Mouse (Mus musculus) naive thymus-derived CD4-positive, alpha-beta T cell, adult 2 months (primary cell): ENCODE measurements around the gene Svs1.
"Not testable (repeated sequence)": the region's sequence is repeated elsewhere in the genome, so short reads cannot be mapped to it uniquely, and the experiment has no call there.

ENCODE experiments used
- DNase-seq: peaks from one replicate; pipeline ENCODE4 v3.0.0-alpha.2; 2011; ENCODE audit warnings: low read depth

Gene Svs1

GRCm38 (mm10) chr6:48986444-48986990 lies at the start of gene Svs1:
Gene Svs1 (plus strand): TSS chr6:48986861.
- no peak for DNase-seq

DNA sequence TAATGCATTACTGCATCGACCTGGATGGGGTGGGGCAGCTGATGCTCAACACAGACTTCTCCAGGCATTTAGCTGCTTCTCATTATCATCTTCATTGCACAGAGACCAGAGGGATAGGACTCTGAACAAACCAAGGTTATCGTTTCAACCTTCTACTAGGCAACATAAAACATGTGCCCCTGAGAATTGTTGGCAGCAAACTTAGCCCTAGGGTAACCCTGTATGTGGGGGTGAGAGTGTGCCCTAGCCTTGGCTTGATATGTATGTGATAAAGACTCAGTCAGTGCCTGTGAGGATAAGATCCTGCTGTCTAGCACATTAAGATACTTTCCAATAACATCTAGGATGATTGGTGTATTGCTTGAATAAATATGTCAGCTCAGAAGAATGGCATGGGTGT lies 37.1 kb upstream of the Svs1 start:
- DNase-seq: no peak

- DNase-seq: no peak
These were observed 36.0 kb upstream of the Svs1 start for GRCm38 (mm10) chr6:48950676-48951075.

GRCm38 (mm10) chr6:48951630-48952029 lies 35.0 kb upstream of the Svs1 start:
- no peak for DNase-seq

- no peak for DNase-seq
These were observed 33.4 kb upstream of the Svs1 start for GRCm38 (mm10) chr6:48953220-48953619.

DNA sequence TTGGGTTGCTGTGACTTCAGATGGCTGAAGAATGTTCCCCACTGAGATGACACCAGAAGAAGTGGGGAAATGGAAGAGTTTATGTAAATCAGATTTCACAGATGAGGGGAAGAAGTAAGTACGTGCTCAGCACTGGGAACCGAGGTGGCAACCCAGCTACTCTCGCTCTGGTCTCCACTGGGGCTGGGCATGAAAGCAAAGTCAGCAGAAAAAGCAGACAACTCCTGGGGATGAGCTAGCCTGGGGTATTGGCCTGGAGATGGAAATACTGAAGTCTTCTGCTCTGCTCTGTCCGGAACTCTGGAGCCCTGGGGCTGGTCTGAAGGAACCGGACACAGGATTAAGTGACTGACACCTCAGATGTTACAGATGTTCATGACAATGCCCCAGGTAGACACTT lies 32.5 kb upstream of the Svs1 start:
- DNase-seq: no peak

GRCm38 (mm10) chr6:48954946-48955345 lies 31.7 kb upstream of the Svs1 start:
- DNase-seq: peak; percentile 48

DNA sequence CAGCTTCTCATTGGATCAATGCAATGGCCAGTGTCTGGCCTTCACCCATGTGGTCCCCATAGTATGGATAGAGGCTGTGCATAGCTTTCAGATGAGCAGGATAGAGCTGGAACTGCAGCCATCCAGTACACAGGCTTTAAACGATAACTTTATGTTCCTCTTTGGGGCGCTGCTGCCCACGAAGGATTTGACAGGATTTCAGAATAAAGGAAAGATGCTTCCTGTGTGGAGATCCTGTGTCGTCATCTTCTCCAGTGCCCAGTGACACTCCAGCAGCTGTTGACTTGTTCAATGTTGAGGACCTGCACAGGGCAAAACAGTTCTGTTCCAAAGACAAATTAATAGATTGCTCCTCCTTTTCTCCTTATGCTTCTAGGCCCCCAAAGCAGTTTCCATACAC lies 29.9 kb upstream of the Svs1 start:
- DNase-seq: no peak

DNA sequence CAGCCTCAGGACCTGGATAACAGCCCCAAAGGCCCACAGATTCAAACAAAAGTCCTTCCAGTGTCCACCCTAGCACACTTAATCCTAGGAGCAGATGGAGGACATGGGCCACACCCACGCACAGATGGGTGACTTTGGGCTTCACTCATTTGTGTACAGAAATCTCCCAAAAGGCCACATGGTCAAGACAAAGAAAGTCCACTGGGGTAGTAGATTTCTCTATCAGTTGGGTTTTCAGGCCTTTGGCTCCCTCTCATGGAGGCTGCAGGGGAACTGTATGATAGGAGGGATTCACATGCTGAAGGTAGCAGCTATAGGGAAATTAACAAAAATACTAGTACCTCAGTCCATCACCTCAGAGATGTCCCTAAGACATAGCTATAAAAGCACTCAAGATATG lies 28.6 kb upstream of the Svs1 start:
- no peak for DNase-seq

DNA sequence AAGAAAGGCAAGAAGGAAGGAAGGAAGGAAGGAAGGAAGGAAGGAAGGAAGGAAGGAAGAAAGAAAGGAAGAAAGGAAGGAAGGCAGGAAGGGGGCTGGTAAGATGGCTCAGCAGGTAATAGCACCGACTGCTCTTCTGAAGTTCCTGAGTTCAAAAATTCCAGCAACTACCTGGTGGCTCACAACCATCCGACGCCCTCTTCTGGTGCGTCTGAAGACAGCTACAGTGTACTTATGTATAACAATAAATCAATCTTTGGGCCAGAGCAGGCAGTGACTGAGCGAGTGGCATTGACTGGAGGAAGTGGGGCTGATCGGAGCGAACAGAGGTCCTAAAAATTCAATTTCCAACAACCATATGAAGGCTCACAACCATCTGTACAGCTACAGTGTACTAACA lies 27.5 kb upstream of the Svs1 start:
- not testable (repeated sequence) for DNase-seq

- not testable (repeated sequence) for DNase-seq
These were observed 20.0 kb upstream of the Svs1 start for GRCm38 (mm10) chr6:48966696-48967095.

GRCm38 (mm10) chr6:48967868-48968267 lies 18.8 kb upstream of the Svs1 start:
- DNase-seq: no peak

GRCm38 (mm10) chr6:48974663-48975062 lies 12.0 kb upstream of the Svs1 start, which contains the start of gene Doxl2:
Gene Doxl2 (plus strand): TSS chr6:48974963.
- DNase-seq: no peak

DNA sequence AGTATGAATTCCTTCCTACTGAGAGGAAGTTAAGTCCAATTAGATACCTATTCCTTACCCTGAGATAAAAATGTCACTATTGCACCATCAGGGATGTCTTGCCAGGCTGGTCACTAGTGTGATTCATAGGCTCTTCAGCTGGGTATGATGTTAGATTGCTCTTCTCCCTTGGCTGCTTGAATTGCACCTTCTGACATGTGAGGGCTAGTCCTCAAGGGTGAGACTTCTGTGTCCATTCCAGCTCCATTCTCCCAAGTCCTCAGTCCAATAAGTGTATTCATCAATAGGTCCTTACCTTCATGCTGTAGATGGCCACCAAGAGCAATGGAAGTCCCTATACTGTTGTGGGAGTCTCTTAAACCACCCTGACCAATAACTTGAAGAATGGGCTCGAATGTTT lies 7.0 kb upstream of the Svs1 start:
- DNase-seq: no peak

DNA sequence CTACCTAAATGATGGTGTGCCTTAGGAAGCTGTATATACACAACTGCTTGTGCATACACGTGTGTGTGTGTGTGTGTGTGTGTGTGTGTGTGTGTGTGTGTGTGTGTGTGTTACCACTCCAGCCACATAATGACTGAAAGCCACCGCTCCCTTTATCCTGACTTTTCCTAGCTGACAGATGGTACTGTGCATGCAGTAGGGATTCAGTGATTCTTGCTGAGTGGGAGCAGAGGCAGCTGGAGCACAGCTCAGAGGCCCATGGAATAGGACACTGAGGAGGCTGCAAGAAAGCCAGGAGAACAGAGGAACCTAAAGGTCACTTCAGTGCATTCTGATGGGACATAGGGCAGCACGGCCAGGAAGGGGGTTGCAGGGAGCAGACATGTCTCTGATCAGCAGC lies 4.4 kb upstream of the Svs1 start:
- DNase-seq: no peak

DNA sequence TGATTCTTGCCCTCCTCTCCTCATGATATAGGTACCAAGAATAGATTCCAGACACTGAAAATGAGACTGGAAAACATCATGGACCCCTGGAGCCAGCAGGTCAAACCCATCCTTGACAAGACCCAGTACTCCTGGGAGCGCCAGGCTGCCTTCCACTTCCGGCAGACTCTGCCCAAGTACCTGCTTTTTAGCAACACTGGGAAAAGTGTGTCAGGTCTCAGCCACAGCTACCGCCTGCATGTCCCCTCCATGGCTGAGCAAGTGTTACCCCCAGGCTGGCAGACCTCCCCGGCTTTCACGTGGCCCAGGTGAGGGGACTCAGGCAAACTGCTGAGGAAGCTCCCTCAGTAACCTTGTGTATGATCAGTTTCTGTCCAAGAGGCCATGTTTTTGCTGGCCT lies 3.3 kb downstream of the Svs1 start:
- DNase-seq: no peak

GRCm38 (mm10) chr6:48991991-48992390 lies 5.3 kb downstream of the Svs1 start:
- no peak for DNase-seq

GRCm38 (mm10) chr6:48998186-48998585 lies 11.5 kb downstream of the Svs1 start:
- no peak for DNase-seq

GRCm38 (mm10) chr6:48998796-48999195 lies 12.1 kb downstream of the Svs1 start:
- DNase-seq: no peak

- DNase-seq: no peak
These were observed 16.7 kb downstream of the Svs1 start for GRCm38 (mm10) chr6:49003381-49003780.

- peak; percentile 87 for DNase-seq
These were observed 21.3 kb downstream of the Svs1 start for GRCm38 (mm10) chr6:49007981-49008380.

DNA sequence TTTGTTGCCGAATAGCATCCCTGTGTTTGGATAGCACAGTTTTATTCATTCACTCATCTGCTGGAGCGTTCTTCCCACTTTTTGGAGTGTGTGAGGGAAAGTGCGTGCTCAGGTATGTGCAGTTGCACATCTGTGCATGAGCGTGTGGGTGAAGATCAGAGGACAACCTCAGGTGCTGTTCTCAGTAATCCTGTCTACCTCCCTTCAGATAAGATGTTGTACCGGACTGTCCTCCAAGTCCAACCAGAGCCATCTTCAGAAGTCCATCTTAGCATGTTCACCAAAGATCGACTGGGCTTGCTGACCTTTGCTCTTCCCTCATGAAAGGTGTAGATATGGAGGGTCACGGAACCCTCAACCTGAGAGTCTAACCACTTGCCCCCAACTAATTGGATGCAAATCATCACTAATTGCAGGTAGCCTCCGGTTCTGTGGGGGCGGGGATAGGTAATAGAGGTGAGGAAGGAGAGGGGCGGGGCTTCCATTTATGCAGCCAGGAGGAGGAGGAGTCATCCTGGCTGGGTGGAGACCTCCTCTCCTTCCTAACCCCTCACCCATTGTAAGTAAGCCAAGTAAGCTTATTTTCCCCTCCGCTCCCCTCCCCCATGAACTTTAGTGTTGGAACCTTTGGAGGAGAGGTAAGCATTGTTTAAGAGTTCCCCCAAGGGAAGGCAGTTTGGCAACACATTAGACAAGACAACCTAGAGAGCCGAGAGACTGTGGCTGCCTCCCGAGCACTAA lies 21.9 kb downstream of the Svs1 start:
- DNase-seq: no peak

GRCm38 (mm10) chr6:49009161-49009555 lies 22.5 kb downstream of the Svs1 start:
- peak; percentile 20 for DNase-seq

GRCm38 (mm10) chr6:49009665-49010064 lies 23.0 kb downstream of the Svs1 start:
- DNase-seq: peak; percentile 50
